Mouse (Mus musculus) erythroblast, embryonic 14.5 days (primary cell): Measurements from ENCODE around the gene Anxa6. TPM values are rescaled to one million over a fixed set of nuclear protein-coding genes. Genes with fewer than 3 reads are reported as not detected.

Experiments used
- H3K27me3 ChIP-seq: 2 replicates; pipeline ENCODE4 v1.6.1; 2012; ENCODE audit warnings: inconsistent platforms; ENCODE audit not compliant: control insufficient read depth
- H3K36me3 ChIP-seq: 2 replicates; pipeline ENCODE4 v1.6.1; 2012; ENCODE audit warnings: mild to moderate bottlenecking, inconsistent platforms; ENCODE audit not compliant: control insufficient read depth
- H3K4me1 ChIP-seq: 2 replicates; pipeline ENCODE4 v1.6.1; 2012; ENCODE audit warnings: inconsistent platforms; ENCODE audit not compliant: control insufficient read depth
- H3K4me3 ChIP-seq: replicated peaks from 2 replicates; pipeline ENCODE3; 2012; ENCODE audit warnings: moderate library complexity, mild to moderate bottlenecking, inconsistent platforms
- H3K9me3 ChIP-seq: 2 replicates; pipeline ENCODE4 v1.6.1; 2012; ENCODE audit warnings: low read length, inconsistent platforms, mixed read lengths; ENCODE audit not compliant: control insufficient read depth
- GATA1 ChIP-seq: IDR thresholded peaks from 2 replicates; pipeline ENCODE4 v1.6.1; 2012; ENCODE audit warnings: low read length, inconsistent platforms, mixed read lengths
- TAL1 ChIP-seq: IDR thresholded peaks from 3 replicates; pipeline ENCODE4 v1.6.1; 2012; ENCODE audit warnings: low read length, inconsistent platforms, mixed read lengths
- polyA plus RNA-seq: library from polyadenylated mRNA; stranded (reverse); fragments of >175 nt; gene quantifications from 2 replicates; pipeline ENCODE4 v1.2.3, GENCODE M21; 2012

Gene Anxa6
- polyA plus RNA-seq, 1 experiment, result 0.23 TPM

DNA sequence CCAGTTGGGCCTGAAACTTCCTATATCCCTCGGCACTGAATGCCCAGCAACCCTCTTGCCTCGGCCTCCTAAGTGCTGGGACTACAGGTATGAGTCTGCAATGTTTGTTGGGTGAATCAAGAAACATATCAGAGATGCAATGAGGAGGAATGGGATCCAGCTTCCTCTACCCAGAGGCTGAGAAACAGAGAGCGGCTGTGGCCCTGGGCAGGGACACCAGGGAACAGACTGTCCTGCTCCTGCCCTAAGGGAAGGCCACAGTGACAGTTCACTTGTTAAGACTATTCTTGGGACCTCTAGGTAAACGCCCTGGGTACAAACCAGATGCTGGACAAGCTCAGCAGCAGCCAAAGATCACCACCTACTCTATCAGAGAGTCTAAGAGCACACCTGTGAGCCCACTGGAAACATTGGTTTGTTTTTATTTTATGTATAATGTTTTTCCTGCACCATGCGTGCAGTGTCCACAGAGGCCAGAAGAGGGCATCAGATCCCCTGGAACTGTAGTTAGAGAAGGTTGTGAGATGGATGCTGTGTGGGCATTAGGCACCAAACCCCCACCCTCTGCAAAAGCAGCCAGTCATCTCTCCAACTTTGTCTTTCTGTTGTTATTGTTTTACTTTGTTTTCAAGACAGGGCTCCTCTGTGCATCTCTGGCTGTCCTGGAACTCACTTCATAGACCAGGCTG is 101.7 kb downstream of the Anxa6 start:
- no peak overlapping the region for H3K4me3 ChIP-seq
- H3K4me1 ChIP-seq, result no peaks in the 10 kb centered on the region
- TF ChIP-seq GATA1 (no peak), TAL1 (no peak)
- H3K27me3 ChIP-seq, result no peaks in the 10 kb centered on the region
- no peaks in the 10 kb centered on the region for H3K9me3 ChIP-seq
- H3K36me3 ChIP-seq, result peaks cover 86% of the 10 kb centered on the region

DNA sequence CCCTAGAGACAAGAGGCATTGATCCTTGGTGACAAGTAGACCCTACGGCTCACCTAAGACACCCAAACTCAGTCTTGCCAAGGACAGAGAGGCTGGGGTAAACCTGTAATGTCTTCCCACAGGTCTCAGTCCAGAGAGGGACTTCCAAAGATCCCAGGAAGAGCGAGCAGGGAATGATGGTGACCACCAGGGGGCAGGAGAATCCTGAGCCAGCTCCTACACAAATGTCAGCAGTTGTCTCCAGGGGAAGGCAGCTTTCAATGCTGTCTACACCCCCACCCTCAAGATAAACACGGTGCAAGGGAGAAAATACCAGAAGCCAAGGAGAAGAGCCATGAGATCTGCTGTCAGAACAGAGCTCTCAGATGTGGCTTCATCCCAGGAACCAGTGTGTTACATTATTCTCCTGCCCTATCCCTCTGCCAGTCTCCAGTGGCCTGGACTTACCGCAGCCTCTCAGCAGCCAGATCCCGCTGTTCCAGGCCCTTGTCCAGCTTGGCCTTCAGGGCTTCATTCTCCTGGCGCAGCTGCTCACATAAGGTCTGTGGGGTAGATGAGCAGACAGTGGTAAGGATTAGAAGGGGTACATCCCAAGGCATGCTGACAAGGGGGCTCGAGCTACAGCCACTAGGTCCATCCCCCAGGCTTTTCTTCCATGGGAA is 102.8 kb downstream of the Anxa6 start:
- H3K27me3 ChIP-seq, result no peaks in the 10 kb centered on the region
- no peaks in the 10 kb centered on the region for H3K4me1 ChIP-seq
- no peaks in the 10 kb centered on the region for H3K9me3 ChIP-seq
- no peak overlapping the region for H3K4me3 ChIP-seq
- TF ChIP-seq TAL1 (no peak), GATA1 (no peak)
- peaks cover 85% of the 10 kb centered on the region for H3K36me3 ChIP-seq

DNA sequence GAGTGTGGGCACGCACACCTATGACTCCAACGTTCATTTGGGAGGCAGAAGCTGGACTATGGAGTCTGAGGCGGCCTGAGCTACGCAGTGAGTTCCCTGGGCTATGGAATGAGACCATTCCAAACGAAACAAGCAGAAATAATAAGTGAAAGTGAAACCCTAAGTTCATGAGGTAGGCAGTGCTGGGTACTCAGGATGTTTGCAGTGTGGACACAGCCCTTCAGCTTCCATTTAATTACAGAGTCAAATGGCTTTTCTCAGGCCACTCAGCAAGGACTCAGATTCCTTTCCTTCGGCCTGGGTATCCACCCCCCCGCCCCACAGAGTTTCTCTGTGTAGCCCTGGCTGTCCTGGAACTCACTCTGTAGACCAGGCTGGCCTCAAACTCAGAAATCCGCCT is 103.5 kb downstream of the Anxa6 start:
- Histone ChIP-seq H3K36me3 (peaks cover 82% of the 10 kb centered on the region), H3K9me3 (no peaks in the 10 kb centered on the region), H3K27me3 (no peaks in the 10 kb centered on the region), H3K4me3 (no peak overlapping the region), H3K4me1 (no peaks in the 10 kb centered on the region)
- TF ChIP-seq TAL1 (no peak), GATA1 (no peak)

DNA sequence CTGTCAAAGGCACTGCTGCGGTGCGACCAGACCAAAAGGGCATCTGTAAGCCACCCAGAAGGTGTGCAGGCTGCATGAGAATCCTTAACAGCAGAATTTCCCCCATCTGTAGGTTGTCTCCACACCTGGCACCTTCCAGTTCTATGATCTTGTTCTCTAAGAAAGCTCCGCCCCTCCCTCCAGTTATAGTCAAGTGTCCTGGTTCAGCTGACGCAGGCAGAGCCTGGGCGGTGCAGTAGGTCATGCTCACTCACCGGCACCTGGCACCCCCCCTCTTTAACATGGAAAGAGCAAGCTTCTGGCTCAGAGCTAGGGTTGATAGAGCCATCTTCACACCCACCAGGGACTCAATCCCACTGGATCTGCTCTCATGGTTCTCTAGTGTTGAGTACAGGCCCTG is 104.0 kb downstream of the Anxa6 start:
- Histone ChIP-seq H3K9me3 (no peaks in the 10 kb centered on the region), H3K4me1 (no peaks in the 10 kb centered on the region), H3K36me3 (peaks cover 80% of the 10 kb centered on the region), H3K27me3 (no peaks in the 10 kb centered on the region), H3K4me3 (no peak overlapping the region)
- TF ChIP-seq GATA1, result no peak
- TF ChIP-seq TAL1, result no peak

Other genes starting within 250 kb of the Anxa6 start
- 0.05 and 0.27 TPM in 2 replicates for gene Cdc42se2, start 245.8 kb downstream of the Anxa6 start, polyA plus RNA-seq
- gene Lyrm7, start 172.5 kb downstream of the Anxa6 start, polyA plus RNA-seq, result not detected in 2 replicates
- gene Hint1, start 167.1 kb downstream of the Anxa6 start, polyA plus RNA-seq, result 113 and 143 TPM in 2 replicates
- 0.79 and 0.86 TPM in 2 replicates for gene Gpx3, start 131.0 kb downstream of the Anxa6 start, polyA plus RNA-seq
- gene Tnip1, start 70.5 kb downstream of the Anxa6 start, polyA plus RNA-seq, result 3.7 TPM in 2 replicates
- gene Ccdc69, start 44.7 kb upstream of the Anxa6 start, polyA plus RNA-seq, result not detected in 2 replicates
- 0.05 and 0.12 TPM in 2 replicates for gene Gm2a, start 64.7 kb upstream of the Anxa6 start, polyA plus RNA-seq
- not detected in 2 replicates for gene Slc36a3, start 118.3 kb upstream of the Anxa6 start, polyA plus RNA-seq
- 0.03 TPM in 1 of 2 replicates, not detected in the other for gene Slc36a2, start 151.6 kb upstream of the Anxa6 start, polyA plus RNA-seq
- gene Slc36a1, start 170.9 kb upstream of the Anxa6 start, polyA plus RNA-seq, result 0.09 and 0.24 TPM in 2 replicates